ENCODE assay signal across 9 mouse cellular contexts in the genomic region with DNA sequence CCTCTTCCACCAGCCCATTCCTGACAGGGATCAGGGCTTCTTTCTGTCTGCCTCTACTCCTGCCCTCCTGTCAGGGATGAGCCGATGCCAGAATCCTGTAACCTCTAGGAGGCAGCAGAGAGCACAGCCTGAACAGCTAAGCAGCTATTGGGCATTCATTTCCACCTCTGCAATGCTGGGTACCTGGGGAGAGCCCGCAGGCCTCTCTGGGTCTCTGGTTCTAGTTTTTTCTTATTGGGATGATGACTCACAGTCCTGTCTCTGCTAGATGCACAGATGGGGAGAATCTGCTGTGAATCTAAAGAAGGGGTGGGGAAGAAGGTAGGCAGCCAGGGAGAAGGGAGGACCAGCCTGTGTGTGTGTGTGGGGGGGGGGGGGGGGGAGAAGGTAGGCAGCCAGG. TPM values are rescaled to one million over a fixed set of nuclear protein-coding genes. Genes with fewer than 3 reads are reported as not detected.
DNase-seq lines count a peak whose midpoint lies in the region; ATAC-seq and TF ChIP-seq lines count a peak whose summit lies in the region.
"Had no signal": no experiment of that assay in that cellular context is flagged by ENCODE, and none has a peak within 500 bp of the region (broad histone marks: within the 10 kb centered on the region; RNA-seq: fewer than 3 reads in every experiment).

No protein-coding gene starts in this region.

- 15% methylated on average over 2 of the region's 2 CpGs for WGBS in intestine, embryonic 14.5 days
- 24% methylated on average over 2 of the region's 2 CpGs for WGBS in intestine, embryonic 15.5 days
- 13% methylated on average over 2 of the region's 2 CpGs for WGBS in kidney, adult 2 months
- 11% methylated on average over 2 of the region's 2 CpGs for WGBS in midbrain, embryonic 12.5 days

- ATAC-seq in intestine, embryonic 14.5 days (replicated peaks; ENCODE audit: low FRiP score, low TSS enrichment, low read depth), result 0 out of 2 replicates have a peak, but pooled peaks have one; percentile 36
- no peak for ATAC-seq in intestine, embryonic 15.5 days
- peak; percentile 5 for ATAC-seq in midbrain, embryonic 12.5 days (ENCODE audit: low FRiP score, low read depth)

- H3K4me1 ChIP-seq in intestine, embryonic 14.5 days (replicated peaks; ENCODE audit: control insufficient read depth, insufficient read depth, low read length), result no peaks in the 10 kb centered on the region
- no peaks in the 10 kb centered on the region for H3K4me1 ChIP-seq in intestine, embryonic 15.5 days (replicated peaks)
- no peaks in the 10 kb centered on the region for H3K4me1 ChIP-seq in kidney, adult 2 months (ENCODE audit: control insufficient read depth, insufficient read depth, low read length)
- peaks cover 50% of the 10 kb centered on the region for H3K4me1 ChIP-seq in midbrain, embryonic 12.5 days

- H3K27ac ChIP-seq in intestine, embryonic 14.5 days (ENCODE audit: low read depth), result no peak overlapping the region
- no peak overlapping the region for H3K27ac ChIP-seq in intestine, embryonic 15.5 days
- no peak overlapping the region for H3K27ac ChIP-seq in kidney, adult 2 months (ENCODE audit: insufficient read depth, low read depth, low read length)
- H3K27ac ChIP-seq in midbrain, embryonic 12.5 days (replicated peaks), result peak overlapping the region; percentile 81

- TF ChIP-seq POLR2A in kidney, adult 2 months (IDR thresholded peaks at IDR 0.05; ENCODE audit: low read depth, low read length), result no peak

- H3K4me2 ChIP-seq in intestine, embryonic 14.5 days (ENCODE audit: low read length), result no peak overlapping the region
- no peak overlapping the region for H3K4me2 ChIP-seq in intestine, embryonic 15.5 days (replicated peaks)
- H3K4me2 ChIP-seq in midbrain, embryonic 12.5 days (replicated peaks), result 0 out of 2 replicates have a peak overlapping the region, but pooled peaks have one; percentile 3

- H3K9me3 ChIP-seq in intestine, embryonic 14.5 days (ENCODE audit: control insufficient read depth, low read length), result no peaks in the 10 kb centered on the region
- no peaks in the 10 kb centered on the region for H3K9me3 ChIP-seq in intestine, embryonic 15.5 days
- no peaks in the 10 kb centered on the region for H3K9me3 ChIP-seq in midbrain, embryonic 12.5 days

- no peak overlapping the region for H3K4me3 ChIP-seq in intestine, embryonic 14.5 days (ENCODE audit: low read depth, low read length)
- H3K4me3 ChIP-seq in intestine, embryonic 15.5 days (replicated peaks), result no peak overlapping the region
- H3K4me3 ChIP-seq in kidney, adult 2 months (ENCODE audit: insufficient read depth, low read depth, low read length), result no peak overlapping the region
- no peak overlapping the region for H3K4me3 ChIP-seq in midbrain, embryonic 12.5 days
- H3K4me3 ChIP-seq: myocyte had no signal

- no peak overlapping the region for H3K9ac ChIP-seq in intestine, embryonic 14.5 days (ENCODE audit: low read length)
- no peak overlapping the region for H3K9ac ChIP-seq in intestine, embryonic 15.5 days
- H3K9ac ChIP-seq in midbrain, embryonic 12.5 days (replicated peaks), result no peak overlapping the region

- H3K27me3 ChIP-seq in intestine, embryonic 14.5 days (replicated peaks; ENCODE audit: control insufficient read depth, insufficient read depth, low read length), result no peaks in the 10 kb centered on the region
- no peaks in the 10 kb centered on the region for H3K27me3 ChIP-seq in intestine, embryonic 15.5 days (replicated peaks)
- no peaks in the 10 kb centered on the region for H3K27me3 ChIP-seq in kidney, adult 2 months (replicated peaks; ENCODE audit: control insufficient read depth, insufficient read depth, low read length)
- H3K27me3 ChIP-seq in midbrain, embryonic 12.5 days, result 0 out of 2 replicates have a peak, but pooled peaks cover 3% of the 10 kb centered on the region

- DNase-seq in intestine, embryonic 14.5 days (ENCODE audit: low spot score), result peak; percentile 72
- peak; percentile 77 for DNase-seq in cerebellum, adult 9-10 months
- DNase-seq in frontal cortex, postnatal 10 days (ENCODE audit: low spot score in 2 of 2), result peak; percentile 44 to 64
- peak; percentile 66 for DNase-seq in kidney, adult 2 months
- DNase-seq in left cerebral cortex, postnatal 25 days (ENCODE audit: low spot score in 2 of 2), result peak; percentile 67 to 87
- peak; percentile 43 to 78 for DNase-seq in spleen, postnatal 4 days (ENCODE audit: low spot score in 2 of 2)

- TF ChIP-seq CTCF in kidney, adult 2 months (conservative IDR thresholded peaks at IDR 0.05; ENCODE audit: insufficient read depth, insufficient read length, low read depth, low read length), result peak; percentile 78

- no peaks in the 10 kb centered on the region for H3K36me3 ChIP-seq in intestine, embryonic 14.5 days (ENCODE audit: control insufficient read depth, insufficient read depth, low read length)
- H3K36me3 ChIP-seq in intestine, embryonic 15.5 days, result no peaks in the 10 kb centered on the region
- no peaks in the 10 kb centered on the region for H3K36me3 ChIP-seq in kidney, adult 2 months (ENCODE audit: control insufficient read depth, insufficient read depth, low read length)
- H3K36me3 ChIP-seq in midbrain, embryonic 12.5 days, result no peaks in the 10 kb centered on the region

- intact Hi-C loops in left cerebral cortex, postnatal 25 days (cut with DNase I), result loop anchor here (5.0 kb wide), 1 partner anchor 191 kb away; no protein-coding TSS in a partner anchor

RNA-seq across cellular contexts. Expression of a gene that starts 55.8 kb away (rescaled TPM):
- 1.7 and 2.9 TPM in 2 replicates for polyA plus RNA-seq in intestine, embryonic 14.5 days (2014; fragmentation: Nextera tagmentation; extraction: Ambion mirVana)
- polyA plus RNA-seq in intestine, embryonic 15.5 days (2015; fragmentation: Nextera tagmentation; extraction: Ambion mirVana), result 3.5 and 3.8 TPM in 2 replicates
- polyA plus RNA-seq in kidney, adult 2 months (2012; rRNA removed), result 8.5 and 9.6 TPM in 2 replicates
- total RNA-seq in left cerebral cortex, postnatal 25 days (2021), result 10 to 100 TPM; 12.0 to 19.0 TPM
- 149 and 177 TPM in 2 replicates for polyA plus RNA-seq in midbrain, embryonic 12.5 days (2016; fragmentation: Nextera tagmentation; extraction: Ambion mirVana)

Comparison
In these comparisons a context has a peak if more than half of its experiments do, and no peak if none do; other contexts are left out.
1. RNA of a gene that starts 55.8 kb away (polyA plus RNA-seq): 149 to 177 TPM in midbrain, embryonic 12.5 days; 8.5 to 9.6 TPM in kidney, adult 2 months, 3.5 to 3.8 TPM in intestine, embryonic 15.5 days and 1.7 to 2.9 TPM in intestine, embryonic 14.5 days; every median in the first group is over 10 times any median in the second.
2. Peak in every context shown above with its lines, with median percentiles within 50 percentile points of each other: DNase-seq.